Mouse (Mus musculus) layer of hippocampus, postnatal 10 days (tissue): ENCODE data around the gene Dsp. TPM values are rescaled to one million over a fixed set of nuclear protein-coding genes. Genes with fewer than 3 reads are reported as not detected.

Experiments
- DNase-seq, 2 experiments: peaks; one replicate each; pipeline ENCODE4 v3.0.0; 2021; ENCODE audit warnings: low spot score in 2 of 2
- long read RNA-seq: library from polyadenylated mRNA; stranded (forward); transcript quantifications from one replicate; pipeline ENCODE4 v2.0.0, GENCODE M21; 2023
- total RNA-seq, 2 experiments: library from RNA; stranded (reverse); gene quantifications; 2 replicates each; pipeline ENCODE4 v1.2.3; 2021

The Dsp gene
- 1 to 10 TPM; 3.9 to 5.0 TPM for total RNA-seq
- long read RNA-seq, partial matches to known transcripts, result 0 of 1 reads
- long read RNA-seq, other reads (novel, unspliced or antisense), result 1 of 1 reads

DNA sequence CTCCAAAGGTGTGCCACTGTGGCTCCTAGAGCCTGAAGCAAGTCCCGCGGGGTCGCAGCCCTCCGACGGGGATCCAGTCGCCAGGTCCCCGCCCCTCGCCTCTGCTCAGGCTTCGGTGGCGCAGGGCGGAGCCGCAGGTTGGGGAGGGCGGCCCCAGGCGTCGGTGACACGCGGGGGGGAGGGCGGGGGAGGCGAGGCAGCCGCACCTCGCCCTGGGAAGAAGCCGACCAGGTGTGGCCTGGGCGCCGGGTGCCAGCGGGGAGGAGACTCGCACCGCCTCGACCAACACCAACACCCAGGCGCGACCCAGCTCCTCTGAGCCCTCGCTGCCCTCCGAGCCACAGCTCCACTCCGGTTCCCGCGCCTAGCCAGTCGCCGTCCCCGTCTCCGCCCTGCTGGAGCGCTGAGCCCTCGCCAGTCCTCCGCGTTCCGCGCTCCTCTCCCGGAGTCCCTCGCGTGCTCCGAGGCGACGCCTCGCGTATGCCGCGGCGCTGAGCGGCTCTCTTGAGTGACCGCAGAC is at the start of gene Dsp:
Gene Dsp (plus strand): TSS at position 226 of the 520 bp plus-strand sequence.
- peak; percentile 19 to 42 for DNase-seq

DNA sequence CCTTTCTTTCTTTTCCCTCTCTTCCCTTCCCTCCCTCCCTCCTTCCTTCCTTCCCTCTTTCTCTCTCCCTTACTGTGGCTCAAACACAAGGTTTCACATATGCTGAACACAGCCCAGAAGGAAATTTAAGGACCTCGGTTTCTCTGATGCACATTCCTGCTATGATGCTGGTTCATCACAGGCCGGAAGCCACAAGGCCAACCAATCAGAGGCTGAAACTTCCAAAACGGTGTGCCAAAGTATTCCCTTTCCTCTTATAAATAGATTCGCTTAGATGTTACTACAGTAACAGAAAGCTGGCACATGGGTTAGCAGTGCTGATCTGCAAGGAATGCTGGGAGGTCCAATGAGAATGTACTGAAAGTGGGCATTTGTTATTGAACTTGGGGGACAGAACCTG is 47.7 kb upstream of the Dsp start:
- peak; percentile 8 to 19 for DNase-seq

DNA sequence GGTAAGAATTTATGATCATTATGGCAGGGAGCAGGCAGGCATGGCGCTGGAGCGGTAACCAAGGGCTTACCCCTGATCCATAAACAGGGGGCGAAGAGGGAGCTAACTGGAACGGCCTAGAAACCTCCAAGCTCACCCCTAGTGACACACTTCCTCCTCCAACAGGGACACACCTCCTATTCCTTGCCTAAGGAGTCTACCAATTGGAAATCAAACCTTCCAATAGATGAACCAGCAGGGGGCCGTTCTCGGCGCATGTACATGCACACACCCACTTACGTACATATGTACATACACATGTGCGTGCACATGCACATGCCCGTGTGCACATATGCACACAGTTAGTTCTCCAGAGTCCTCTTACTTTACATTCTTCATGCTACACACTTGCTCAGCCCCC is 46.6 kb upstream of the Dsp start:
- no peak for DNase-seq

DNA sequence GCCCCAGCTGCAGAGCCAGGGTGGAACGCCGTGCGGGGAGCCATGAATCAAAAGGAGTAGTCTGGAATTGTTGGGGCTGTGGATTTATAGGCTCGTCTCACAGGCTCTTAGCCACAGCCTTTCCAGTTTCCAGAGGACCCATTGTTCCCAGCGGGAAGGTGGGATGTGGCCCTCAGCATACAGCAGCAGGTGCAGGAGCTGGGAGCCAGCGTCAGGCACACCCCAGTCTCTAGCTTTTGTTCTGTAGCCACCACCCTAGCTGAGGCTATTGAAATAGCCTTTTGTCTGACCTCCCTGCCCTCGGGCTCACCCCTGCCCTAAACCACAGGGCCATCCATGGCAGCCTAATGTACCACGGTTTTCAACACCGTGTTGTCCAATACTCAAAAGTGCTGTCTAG is 42.0 kb upstream of the Dsp start:
- DNase-seq, result no peak

DNA sequence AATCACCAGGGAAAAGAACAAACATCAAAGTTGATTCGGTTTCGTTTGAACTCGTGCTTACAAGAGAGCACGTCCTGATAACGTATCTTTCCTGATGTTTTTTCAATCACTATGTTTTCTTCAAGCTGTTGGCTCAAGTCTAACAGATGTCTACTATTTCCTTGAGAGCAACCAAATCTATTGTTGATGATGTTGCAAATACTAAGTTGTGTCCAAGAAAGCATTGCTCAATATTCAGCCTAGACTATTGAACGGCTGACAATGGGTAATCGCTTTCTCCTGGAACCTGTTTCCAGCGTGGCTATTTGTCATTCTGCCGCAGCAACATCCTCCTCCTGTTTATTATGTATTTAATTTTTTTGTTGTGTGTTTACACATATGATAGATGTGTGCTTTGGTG is 28.8 kb upstream of the Dsp start:
- no peak for DNase-seq

DNA sequence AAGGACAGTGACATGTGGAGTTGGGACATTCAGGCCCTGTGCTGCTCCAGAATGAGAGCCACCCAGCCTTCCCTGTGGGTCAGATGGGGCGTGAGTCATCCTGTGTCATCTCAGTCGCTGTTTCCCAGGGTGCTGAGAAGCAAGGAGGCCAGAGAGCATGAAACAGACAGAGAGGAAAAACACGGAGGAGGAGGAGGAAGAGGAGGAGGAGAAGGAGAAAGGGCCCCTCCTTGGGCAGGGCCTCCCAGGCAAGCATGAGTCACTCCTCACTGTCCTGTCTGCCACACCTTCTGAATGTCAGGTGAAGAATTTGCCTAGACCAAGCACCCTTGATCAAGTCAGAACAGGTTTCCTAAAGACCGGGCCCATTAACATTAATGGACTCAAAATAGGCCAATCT is 27.4 kb upstream of the Dsp start:
- no peak for DNase-seq

DNA sequence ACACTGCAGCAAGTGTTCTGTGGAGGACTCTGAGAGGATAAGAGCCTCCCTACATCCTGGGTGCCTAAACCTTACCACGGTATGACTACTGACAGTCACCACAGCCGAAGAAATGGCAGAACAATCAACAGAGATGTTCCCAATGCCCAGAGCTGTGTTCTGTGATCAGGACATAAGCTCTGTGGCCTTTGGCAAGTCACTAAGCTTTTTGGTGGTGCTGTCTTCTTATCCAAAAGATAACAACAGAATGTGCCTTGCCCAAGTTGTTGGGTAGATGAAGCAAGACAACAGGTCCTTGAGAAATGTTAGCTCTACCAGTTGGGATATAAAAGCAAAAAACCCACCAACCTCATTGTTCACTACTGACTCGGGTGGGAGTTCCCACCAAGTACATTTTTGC is 23.4 kb upstream of the Dsp start:
- DNase-seq, result no peak

DNA sequence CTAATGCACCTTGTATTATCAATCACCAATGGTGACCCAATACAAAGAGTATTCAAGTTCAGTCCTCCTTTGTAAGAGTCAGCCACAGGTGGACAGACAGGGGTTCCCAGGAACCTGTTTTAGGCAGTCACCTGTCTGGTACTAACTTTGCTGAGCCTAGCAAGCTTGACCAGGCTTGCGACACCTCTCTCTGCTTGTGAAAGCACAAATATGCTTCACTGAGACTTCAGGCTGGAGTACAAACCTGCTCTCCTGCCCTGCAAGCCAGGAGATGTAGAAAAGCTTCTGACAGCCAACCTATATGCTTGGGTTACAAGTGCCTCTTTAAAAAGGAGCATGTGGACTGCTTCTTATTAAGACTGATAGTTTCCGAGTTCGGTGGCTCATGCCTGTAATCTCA is 22.8 kb upstream of the Dsp start:
- no peak for DNase-seq

DNA sequence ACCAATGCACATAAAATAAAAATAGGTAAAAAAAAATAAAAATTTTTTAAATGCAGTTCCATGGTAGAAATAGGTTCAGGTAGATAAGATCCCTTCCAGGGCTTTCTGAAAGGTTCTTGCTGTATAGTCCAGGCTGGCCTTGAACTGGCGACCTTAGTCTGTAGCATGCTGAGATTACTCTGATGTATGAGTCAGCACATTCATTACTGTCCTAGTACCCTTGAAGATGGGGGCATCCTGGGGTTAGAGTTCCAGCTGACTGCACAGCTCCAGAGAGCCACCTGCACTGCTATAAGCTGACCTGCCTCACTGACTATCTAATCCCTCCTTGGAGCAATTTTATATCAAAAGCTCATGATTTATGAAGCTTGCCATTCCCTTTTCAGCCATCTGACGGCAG is 21.6 kb upstream of the Dsp start:
- no peak for DNase-seq

DNA sequence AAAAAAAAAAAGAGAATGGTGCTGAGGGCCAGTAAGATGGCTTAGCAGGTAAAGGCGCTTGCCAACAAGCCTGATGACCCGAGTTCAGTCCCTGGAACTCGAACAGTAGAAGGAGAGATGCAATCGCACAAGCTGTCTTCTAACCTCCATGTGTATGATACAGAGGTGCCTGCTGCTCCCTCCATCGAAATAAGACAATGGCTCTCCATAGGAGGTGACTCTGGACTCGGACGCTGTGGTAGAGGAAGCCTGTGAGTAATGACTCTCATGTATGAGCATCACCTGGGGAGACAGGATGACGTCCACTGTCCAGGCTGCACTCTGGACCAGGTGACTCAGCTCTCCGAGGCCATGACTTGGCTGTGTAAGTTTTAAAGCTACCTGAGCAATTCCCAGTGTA is 21.0 kb upstream of the Dsp start:
- DNase-seq, result no peak

DNA sequence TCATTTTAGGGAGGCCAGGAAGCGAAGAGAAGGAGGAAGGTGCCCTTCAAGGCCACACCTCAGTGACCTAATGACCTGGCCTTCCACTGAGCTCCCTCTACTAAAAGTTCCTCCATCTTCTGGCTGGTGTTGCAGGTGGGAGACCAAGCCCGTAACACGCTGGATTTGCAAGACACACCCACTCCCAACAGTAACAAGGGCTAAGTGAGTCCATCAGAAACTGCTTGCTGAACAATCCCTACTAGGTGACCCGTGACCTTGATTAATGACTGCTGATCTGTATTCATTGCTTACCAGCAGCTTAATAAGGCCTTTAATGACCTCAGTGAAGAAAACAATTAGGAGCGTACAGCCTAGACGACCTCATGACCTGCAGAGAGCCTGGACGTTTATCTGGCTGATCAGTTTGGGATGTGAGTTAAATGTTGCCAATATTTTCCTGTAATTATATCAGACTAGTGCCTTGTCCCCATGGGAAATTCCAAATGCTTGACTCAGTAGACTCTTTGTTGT is 18.0 kb upstream of the Dsp start:
- DNase-seq, result no peak

DNA sequence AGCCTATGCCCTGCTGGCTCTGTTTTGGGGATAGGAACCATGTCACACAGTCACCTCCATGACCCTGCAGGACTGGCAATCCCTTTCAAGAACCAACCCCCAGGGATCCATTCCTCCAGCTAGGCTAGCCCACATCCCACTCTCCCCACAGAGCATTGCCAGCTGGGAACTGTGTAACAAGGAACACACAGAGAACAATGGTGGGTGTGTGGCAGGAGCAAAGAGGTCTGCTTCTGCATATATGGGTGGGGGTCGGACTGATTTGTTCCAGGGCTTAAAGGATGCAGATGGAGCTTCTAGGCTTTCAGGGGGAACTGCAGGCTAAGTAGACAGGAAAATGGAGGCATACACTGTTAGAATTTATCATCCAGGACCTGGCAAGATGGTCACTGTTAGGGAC is 10.6 kb upstream of the Dsp start:
- DNase-seq, result no peak

DNA sequence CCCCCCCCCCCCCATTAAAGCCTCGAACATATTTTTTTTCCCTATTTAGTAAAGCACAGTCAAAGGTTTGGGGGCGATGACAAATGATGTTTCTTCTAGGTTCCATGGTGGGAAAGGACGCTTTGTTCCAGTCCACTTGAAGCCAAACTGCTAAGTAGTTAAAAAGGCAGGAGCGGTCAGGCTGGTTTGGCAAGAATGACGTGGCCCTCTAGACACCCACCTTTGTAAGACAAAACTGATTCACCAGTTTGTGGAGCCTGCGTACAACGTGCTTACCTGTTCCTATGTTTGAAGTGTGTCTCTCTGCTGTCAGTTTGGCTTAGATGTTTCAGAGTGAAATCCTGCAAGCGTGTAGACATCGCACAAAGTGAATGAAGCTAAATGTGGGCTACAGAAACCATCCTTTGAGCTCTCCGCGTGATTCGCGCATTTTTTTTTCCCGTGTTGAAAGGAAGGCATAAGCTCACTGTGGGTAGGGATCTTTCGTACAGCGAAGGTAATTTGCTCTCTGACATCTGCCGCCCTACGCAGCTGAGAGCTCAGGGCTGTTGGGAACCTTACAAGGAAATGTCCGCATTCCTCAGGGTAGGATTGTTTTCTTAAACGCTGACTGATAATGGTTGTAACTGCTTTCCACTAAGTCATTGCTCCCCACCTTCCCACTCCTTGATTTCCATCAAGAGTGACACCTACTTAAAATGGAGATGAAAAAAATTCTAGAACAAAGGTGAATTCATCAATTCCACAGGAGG is 6.0 kb upstream of the Dsp start:
- no peak for DNase-seq

DNA sequence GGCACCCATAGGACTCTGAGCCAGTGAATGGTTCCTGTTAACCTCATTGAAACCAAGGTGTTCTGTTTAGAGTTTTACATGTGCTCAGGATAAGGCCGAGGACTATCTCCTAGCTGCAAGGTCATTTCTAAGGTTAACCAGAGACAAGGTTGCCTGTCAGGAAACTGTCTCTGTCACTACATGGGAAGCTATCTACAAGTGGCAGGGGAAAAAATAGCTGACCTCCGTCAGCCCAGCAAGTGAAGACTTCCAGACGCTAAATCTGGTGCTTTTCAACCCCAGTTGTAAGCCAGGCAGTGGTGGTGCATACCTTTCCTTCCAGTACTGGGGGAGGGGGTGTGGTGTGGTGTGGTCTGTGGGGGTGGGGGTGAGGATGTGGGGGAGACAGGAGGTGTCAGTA is 2.7 kb upstream of the Dsp start:
- DNase-seq, result no peak

DNA sequence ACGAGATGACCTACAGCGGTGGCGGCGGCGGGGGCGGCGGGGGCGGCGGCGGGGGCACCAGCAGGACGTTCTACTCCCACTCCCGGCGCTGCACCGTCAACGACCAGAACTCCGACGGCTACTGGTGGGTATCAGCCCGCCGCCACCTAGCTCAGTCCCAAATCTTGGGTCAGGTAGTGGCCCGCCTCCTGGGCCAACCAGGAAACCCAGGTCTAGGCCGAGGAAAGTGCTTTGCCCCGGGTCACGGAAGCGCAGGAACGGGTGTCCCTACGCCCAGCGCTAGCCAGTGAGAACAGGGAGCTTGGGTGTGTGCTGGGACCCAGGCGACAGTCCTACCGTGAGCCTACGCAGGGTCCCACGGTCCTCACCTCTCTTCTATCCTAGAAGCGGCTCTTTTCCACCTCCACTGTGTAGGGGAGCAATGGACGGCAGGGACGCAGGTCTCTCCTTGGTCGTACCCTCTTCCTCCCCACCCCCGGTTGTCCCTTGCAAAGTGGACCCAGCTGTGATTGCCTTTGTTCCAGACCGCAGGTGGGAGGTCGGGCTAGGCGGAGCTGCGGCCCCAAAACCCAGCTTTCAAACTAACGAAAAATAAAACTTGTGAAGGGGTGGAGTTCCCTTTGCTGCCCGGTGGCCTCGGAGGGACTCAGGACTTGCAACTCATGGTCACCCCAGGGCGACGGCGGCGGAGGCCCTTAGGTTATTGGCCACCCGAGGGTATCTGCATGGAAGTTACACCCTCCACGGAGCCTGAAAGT is 756 bp downstream of the Dsp start:
- DNase-seq, result peak in 1 of 2 experiments; percentile 31

DNA sequence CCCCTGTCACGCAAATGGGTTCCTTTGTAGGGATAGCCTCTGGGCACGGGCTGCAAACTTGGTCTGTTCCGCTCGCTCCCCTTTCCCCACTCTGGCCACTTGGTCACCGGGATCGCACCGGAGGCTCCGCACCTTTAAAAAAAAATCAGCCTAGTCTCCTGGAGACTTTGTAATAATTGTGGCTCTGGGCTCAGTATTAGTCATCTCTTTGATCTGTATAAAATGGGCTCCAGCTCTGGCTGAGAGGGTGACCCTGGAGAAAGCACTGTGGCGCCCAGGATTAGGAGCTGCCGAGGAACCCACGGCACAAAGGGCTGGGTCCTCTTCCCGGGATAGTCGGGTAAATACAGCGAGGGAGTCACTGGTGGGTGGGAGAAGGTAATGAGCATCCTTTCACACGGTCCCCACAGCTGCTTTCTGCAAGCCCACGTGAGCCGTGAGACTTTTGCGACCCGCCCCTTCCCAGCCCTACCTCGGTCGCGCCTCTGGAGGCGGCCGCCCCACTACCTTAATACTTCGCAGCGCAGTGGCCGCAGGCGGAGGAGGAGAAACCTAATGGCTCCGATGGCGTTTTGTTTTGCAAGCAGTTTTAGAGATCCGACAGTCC is 1.4 kb downstream of the Dsp start:
- no peak for DNase-seq

DNA sequence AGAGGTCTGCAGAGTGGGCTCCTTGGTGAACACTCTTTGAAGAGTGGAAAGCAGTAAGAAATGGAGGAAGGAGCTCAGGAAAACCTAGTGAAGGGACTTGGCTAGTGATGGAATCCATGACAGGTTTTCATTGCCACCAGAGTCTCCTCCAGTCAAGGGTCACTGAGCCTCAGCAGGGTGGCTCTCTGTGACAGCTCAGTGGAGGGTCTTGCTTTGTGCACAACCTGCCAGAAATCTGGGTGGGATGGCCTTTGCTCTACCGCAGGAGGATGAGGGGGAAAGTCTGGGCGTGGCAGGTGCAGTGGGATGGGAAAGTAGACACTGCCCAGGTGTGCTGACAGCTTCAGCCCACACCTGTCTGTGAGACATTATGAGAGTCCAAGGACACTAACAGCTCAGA is 4.4 kb downstream of the Dsp start:
- DNase-seq, result no peak

DNA sequence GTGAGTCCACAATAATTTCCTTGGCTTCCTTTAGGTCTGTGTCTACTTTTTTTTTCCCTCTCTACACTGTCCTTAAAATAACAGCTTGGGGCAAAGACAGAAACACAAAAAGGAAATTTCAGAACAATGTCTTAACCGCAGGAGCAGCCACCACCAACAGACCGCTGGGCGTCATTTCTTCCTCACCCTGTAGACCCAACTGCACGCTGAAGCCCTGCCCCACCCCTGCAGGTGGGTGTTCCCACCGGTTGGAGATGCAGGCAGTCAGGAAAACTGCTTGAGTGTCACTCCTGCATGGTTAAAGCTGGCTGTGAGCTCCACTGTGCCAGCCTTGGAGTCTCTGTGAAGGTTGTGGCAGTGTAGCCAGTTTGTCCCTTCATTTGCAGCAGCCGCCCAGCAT is 6.5 kb downstream of the Dsp start:
- no peak for DNase-seq

DNA sequence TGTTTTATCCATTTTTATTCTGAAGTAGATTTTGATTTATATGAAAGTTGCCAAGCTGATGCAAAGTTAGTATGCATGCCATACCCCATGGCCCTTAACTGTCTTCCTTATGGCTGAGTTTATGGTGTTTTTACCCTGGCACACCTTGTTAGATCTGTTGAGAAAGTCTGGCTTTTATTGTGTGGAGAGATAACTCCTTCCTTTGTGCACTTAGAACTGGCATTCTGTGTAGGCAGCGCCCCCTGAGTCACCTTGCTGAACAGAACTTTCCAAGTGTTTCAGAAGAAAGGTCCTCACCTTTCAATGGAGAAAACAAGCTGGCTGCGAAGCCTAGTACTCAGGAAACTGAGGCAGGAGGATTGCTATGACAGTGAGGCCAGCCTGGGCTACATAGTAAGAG is 10.9 kb downstream of the Dsp start:
- no peak for DNase-seq

DNA sequence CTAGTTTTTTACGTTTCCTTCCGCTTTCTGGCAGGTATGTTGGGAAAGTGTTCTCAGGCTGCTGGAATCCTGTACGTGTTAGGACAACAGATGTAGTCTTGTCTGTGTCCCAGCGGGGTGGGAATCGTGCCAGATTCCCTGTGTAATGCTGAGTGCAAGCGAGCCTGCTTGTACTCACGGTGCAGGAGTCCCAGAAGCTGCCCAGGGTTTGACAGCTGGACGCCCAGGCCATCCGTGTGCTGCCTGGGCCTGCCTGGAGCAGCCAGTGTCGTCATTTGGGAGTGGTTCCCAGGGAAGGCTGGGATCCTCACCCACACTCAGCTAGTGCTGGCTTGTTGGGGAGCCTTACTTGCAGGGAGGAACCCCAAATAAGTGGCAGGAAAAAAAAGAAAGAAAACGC is 11.6 kb downstream of the Dsp start:
- peak; percentile 25 to 27 for DNase-seq

DNA sequence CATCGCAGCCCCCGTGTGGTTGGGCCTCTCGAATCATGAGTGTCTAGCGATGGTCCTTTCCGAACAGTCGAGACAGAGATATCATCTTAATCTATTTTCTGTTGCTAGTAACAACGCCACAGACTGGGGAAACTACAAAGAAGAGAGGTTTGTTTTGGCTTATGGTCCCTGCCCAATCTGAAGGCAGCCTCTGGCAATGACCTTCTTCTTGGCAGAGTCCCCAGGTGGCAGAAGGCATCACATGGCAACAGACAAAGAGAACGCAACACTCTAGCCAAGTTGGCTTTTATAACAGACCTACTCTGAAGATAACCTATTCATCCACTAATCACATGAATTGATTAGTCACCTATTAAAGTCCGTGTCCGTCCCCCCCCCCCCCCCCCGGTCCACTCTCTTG is 13.8 kb downstream of the Dsp start:
- peak; percentile 25 to 39 for DNase-seq

DNA sequence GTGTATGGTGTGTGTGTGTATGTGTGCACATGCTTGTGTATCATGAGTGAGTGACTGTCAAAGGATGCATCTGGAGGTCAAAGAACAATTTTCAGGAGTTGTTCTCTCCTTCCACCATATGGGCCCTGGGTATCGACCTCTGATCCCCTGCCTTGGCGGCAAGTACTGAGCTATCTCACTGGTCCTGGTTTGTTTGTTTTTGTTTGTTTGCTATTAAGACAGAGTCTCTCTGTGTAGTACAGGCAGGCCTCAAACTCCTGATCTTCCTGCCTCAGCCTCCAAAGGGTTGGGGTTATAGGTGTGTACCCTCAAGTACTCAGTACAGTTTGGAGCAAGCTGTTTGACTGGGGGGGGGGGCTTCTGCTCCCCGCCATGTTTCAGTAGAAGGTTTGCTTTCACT is 16.0 kb downstream of the Dsp start:
- DNase-seq, result no peak
